Mouse (Mus musculus) spleen, adult 2 months (tissue): ENCODE measurements around the gene Zdhhc1. TPM values are rescaled to one million over a fixed set of nuclear protein-coding genes. Genes with fewer than 3 reads are reported as not detected.

Source experiments
- DNase-seq, 2 experiments: peaks; one replicate each; pipeline versions ENCODE4 v3.0.0 to v3.0.0-alpha.2; 2012 to 2021; ENCODE audit warnings: low spot score in 2 of 2, low read depth in 1 of 2
- H3K27ac ChIP-seq: fragments of 200-500 bp; 2 replicates; pipeline ENCODE4 v1.5.1; 2012; ENCODE audit warnings: low read length, inconsistent platforms; ENCODE audit not compliant: insufficient read depth
- H3K27me3 ChIP-seq: fragments of 200-500 bp; 2 replicates; pipeline ENCODE4 v1.6.1; 2012; ENCODE audit warnings: mild to moderate bottlenecking, moderate library complexity, low read length, inconsistent platforms; ENCODE audit not compliant: control insufficient read depth, insufficient read depth
- H3K36me3 ChIP-seq: fragments of 200-500 bp; 2 replicates; pipeline ENCODE4 v1.6.1; 2012; ENCODE audit warnings: mild to moderate bottlenecking, low read length, inconsistent platforms; ENCODE audit not compliant: control insufficient read depth, insufficient read depth
- H3K4me1 ChIP-seq: fragments of 200-500 bp; 2 replicates; pipeline ENCODE4 v1.6.1; 2011; ENCODE audit warnings: inconsistent platforms; ENCODE audit not compliant: control insufficient read depth, insufficient read depth, insufficient read length
- H3K4me3 ChIP-seq: fragments of 200-500 bp; 2 replicates; pipeline ENCODE4 v1.5.1; 2011; ENCODE audit warnings: mild to moderate bottlenecking, inconsistent platforms; ENCODE audit not compliant: insufficient read depth, insufficient read length; ENCODE audit errors: extremely low read depth
- CTCF ChIP-seq: fragments of 200-500 bp; IDR thresholded peaks from 2 replicates; pipeline ENCODE4 v1.5.1; 2011; ENCODE audit warnings: mild to moderate bottlenecking, inconsistent platforms; ENCODE audit not compliant: insufficient read depth, insufficient read length, insufficient replicate concordance; ENCODE audit errors: extremely low read depth
- POLR2A ChIP-seq: fragments of 200-500 bp; IDR thresholded peaks from 2 replicates; pipeline ENCODE4 v1.6.1; 2011; ENCODE audit warnings: low read depth, low read length, inconsistent platforms
- WGBS: fragments of 180-500 bp; shearing (Covaris S2); methylation state at CpG from one replicate; pipeline ENCODE4 v1.1.7; 2018; 5-methylcytosine and 5-hydroxymethylcytosine counted together
- polyA plus RNA-seq: library from polyadenylated mRNA; depleted of rRNA; stranded (reverse); fragments of >200 nt; gene quantifications from 2 replicates; pipeline ENCODE4 v1.2.3, GENCODE M21; 2012; rRNA removed

Zdhhc1 gene
- polyA plus RNA-seq, result 15.3 and 18.3 TPM in 2 replicates

DNA sequence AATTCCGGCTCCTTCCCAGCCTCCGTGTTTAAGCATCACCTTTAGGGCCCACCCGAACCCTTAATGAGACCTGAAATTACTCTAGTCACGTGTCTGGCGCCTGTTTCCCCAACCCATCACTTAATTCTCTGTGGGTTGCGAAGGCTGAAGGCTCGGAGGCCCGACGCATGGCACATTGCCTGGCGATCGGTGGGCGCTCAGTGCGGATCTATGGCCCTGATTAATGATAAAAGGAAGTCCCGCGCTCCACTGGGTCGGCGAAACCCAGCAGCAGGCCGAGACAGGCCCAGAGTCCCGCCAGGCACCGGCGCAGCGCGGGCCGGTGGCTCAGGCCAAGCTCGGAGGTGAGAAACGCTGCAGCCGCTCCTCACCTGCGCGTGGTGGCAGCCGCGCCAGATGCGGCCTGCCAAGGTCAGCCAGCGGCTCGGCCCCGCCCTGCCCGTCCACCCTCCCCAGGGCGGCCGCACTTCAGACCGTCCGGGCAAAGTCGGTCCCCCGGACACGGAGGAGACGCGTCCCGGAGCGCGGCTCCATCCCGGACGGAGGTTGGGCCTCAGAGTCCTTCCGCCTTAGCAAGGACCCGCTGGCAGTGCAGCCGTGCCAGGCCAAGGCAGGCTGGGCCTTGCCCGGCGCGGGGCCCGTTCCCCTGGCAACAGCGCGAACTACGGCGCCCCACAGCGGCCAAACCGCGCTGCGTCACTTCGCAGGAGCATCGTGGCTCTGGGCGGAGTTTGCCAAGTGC lies at the start of gene Zdhhc1:
TSS of gene Zdhhc1 (minus strand) at position 464 of the 742 bp plus-strand sequence.
- DNase-seq, result peak; percentile 32 to 80
- H3K36me3 ChIP-seq, result no peaks in the 10 kb centered on the region
- peak within 1 kb of the TSS; percentile 59 for H3K4me3 ChIP-seq
- TF ChIP-seq POLR2A (0 out of 2 replicates have a peak, but pooled peaks have one; percentile 5), CTCF (peak; percentile 50; the same call in 1 of the 2 replicates)
- H3K27ac ChIP-seq, result no peak within 1 kb of the TSS
- H3K27me3 ChIP-seq, result no peaks in the 10 kb centered on the region
- WGBS, result 2% methylated on average over 68 of the region's 68 CpGs
- peaks cover 7% of the 10 kb centered on the region for H3K4me1 ChIP-seq

GRCm38 (mm10) chr8:105545249-105545648 lies 48.5 kb upstream of the Zdhhc1 start:
- H3K36me3 ChIP-seq, result no peaks in the 10 kb centered on the region
- H3K27ac ChIP-seq, result no peak overlapping the region
- no peak for DNase-seq
- 68% methylated on average over 3 of the region's 3 CpGs for WGBS
- TF ChIP-seq CTCF (no peak), POLR2A (no peak)
- H3K27me3 ChIP-seq, result no peaks in the 10 kb centered on the region
- H3K4me1 ChIP-seq, result peaks cover 6% of the 10 kb centered on the region; the same call in 1 of the 2 replicates
- H3K4me3 ChIP-seq, result no peak overlapping the region

DNA sequence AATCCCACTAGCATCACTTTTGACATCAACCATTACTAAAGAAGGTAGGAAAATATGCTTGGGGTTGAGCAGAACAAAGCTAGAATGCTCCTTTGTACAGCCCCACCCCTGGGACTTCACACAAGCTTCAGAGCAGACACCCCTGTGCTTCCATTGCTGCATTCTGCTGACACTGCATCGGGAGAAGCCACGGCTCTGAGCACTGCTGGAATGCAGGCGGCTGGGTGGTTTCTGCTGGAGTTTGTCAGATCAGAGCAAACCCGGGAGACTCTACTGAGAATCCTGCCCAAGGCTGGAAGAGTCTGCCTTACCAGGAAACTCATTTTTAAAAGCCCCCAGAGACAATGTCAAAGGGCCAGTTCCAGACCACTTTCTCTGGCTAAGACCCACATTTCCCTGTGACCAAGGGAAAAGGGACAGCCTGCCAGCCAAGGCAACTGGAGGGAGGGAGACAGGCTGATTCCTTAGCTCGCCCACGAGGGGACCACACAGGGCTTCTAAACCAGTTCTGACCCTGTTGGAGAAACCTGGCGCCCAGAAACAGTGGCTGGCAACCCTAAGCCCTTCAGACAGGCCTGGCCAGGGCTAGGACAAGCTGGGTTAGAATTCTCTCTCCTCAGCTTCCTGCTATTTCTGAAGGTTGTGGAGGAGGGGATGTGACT lies 48.0 kb upstream of the Zdhhc1 start:
- no peaks in the 10 kb centered on the region for H3K36me3 ChIP-seq
- no peaks in the 10 kb centered on the region for H3K27me3 ChIP-seq
- no peak for DNase-seq
- WGBS, result 86% methylated on average over 7 of the region's 7 CpGs
- H3K27ac ChIP-seq, result 0 out of 2 replicates have a peak overlapping the region, but pooled peaks have one; percentile 21
- no peak overlapping the region for H3K4me3 ChIP-seq
- no peak for TF ChIP-seq CTCF
- no peak for TF ChIP-seq POLR2A
- peaks cover 6% of the 10 kb centered on the region; the same call in 1 of the 2 replicates for H3K4me1 ChIP-seq

DNA sequence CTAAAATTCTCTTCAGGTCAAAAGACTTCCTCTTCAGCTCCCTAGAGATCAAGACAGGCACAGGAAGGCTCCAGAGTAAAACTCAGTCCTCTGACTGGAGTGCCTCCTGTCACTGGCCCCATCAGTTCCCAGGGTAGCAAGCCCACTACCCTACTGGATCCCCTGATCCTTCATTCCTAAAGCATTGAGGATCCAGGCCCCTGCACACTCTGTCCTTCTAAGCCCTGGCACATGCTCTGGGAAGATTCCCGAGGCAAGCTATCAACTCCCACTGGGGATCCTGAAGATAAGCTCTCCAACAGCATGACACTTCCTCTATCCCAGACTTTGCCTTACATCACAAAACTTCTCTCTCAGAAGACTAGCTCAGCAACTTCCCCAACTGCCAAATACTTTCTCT lies 47.0 kb upstream of the Zdhhc1 start:
- no peak for DNase-seq
- WGBS, result 40% methylated on average over 1 of the region's 1 CpGs
- Histone ChIP-seq H3K4me3 (no peak overlapping the region), H3K27me3 (no peaks in the 10 kb centered on the region), H3K27ac (peak overlapping the region; percentile 35; the same call in 1 of the 2 replicates), H3K4me1 (peaks cover 6% of the 10 kb centered on the region; the same call in 1 of the 2 replicates), H3K36me3 (peaks cover 3% of the 10 kb centered on the region)
- TF ChIP-seq POLR2A (no peak), CTCF (no peak)

- no peak overlapping the region for H3K4me3 ChIP-seq
- WGBS, result 78% methylated on average over 2 of the region's 2 CpGs
- TF ChIP-seq POLR2A (no peak), CTCF (no peak)
- H3K27ac ChIP-seq, result no peak overlapping the region
- peaks cover 11% of the 10 kb centered on the region for H3K36me3 ChIP-seq
- H3K4me1 ChIP-seq, result peaks cover 6% of the 10 kb centered on the region; the same call in 1 of the 2 replicates
- H3K27me3 ChIP-seq, result no peaks in the 10 kb centered on the region
- DNase-seq, result no peak
Measured at GRCm38 (mm10) chr8:105542808-105543207, 46.1 kb upstream of the Zdhhc1 start.

GRCm38 (mm10) chr8:105542032-105542656 lies 45.4 kb upstream of the Zdhhc1 start:
- TF ChIP-seq POLR2A (no peak), CTCF (no peak)
- 83% methylated on average over 3 of the region's 3 CpGs for WGBS
- Histone ChIP-seq H3K36me3 (peaks cover 16% of the 10 kb centered on the region), H3K27me3 (no peaks in the 10 kb centered on the region), H3K4me3 (no peak overlapping the region), H3K27ac (no peak overlapping the region), H3K4me1 (peaks cover 6% of the 10 kb centered on the region; the same call in 1 of the 2 replicates)
- no peak for DNase-seq
